8 mouse cellular contexts compared by ENCODE assay signal in the genomic region with DNA sequence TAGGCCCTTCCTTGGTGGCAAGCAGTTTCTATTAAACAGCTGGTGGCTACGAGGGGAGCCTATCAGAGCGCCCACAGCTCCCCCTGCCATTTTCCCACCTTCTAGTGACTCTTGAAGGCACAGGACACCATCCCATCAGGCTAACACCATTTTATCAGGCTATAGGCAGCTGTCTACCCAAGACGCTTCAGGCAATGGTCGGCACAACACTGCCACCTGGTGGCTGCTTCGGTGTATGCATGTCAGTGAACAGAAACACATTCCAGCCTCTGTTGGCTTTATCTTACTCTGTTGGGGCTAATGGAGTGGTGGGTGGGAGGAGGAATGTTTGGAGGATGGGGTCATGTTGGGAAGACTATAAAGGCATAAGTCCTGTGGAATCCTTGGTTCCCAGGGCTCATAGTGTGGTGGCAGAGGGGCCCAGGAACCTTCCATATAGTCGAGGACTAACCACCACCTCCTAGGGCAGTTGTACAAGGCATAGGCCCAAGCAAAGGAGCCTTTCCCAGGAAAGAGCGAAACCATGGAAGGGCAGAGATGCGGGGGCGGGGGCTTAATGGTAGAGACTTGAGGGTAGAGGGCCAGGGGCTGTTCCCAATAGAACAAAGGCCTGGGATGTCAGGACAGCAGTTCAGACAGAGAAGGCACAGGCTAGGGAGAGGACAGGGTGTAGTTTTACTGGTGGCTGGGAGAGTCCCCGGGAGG.
DNase-seq lines count a peak whose midpoint lies in the region; ATAC-seq lines count a peak whose summit lies in the region.
"Had no signal": no experiment of that assay in that cellular context is flagged by ENCODE, and none has a peak within 500 bp of the region (broad histone marks: within the 10 kb centered on the region; RNA-seq: fewer than 3 reads in every experiment).

No protein-coding gene starts in this region.

- peak; percentile 89 for DNase-seq in NIH3T3 (ENCODE audit: low read depth)
- peak; percentile 68 for DNase-seq in c-Kit-positive CD71-negative TER-119-negative erythroid progenitor cells, embryonic 14.5 days (ENCODE audit: low read depth)
- DNase-seq in forebrain, embryonic 11.5 days (ENCODE audit: low spot score) = peak; percentile 92
- DNase-seq in hindbrain, embryonic 14.5 days (ENCODE audit: low spot score) = peak; percentile 90
- peak; percentile 73 to 81 for DNase-seq in left cerebral cortex, postnatal 10 days (ENCODE audit: extremely low spot score in 1 of 2, low spot score in 2 of 2)
- DNase-seq in spleen, adult 12 weeks (ENCODE audit: low spot score) = peak; percentile 63

- no peak overlapping the region for H3K4me3 ChIP-seq in forebrain, embryonic 11.5 days (ENCODE audit: low read depth, low read length)
- H3K4me3 ChIP-seq in hindbrain, embryonic 14.5 days (replicated peaks; ENCODE audit: low read length) = no peak overlapping the region
- no peak overlapping the region for H3K4me3 ChIP-seq in midbrain, embryonic 12.5 days
- H3K4me3 ChIP-seq: lung, embryonic 15.5 days had no signal

- H3K27ac ChIP-seq in forebrain, embryonic 11.5 days (ENCODE audit: low read depth, low read length) = no peak overlapping the region
- no peak overlapping the region for H3K27ac ChIP-seq in hindbrain, embryonic 14.5 days
- H3K27ac ChIP-seq in midbrain, embryonic 12.5 days (replicated peaks) = peak overlapping the region; percentile 63; the same call in 1 of the 2 replicates
- H3K27ac ChIP-seq: lung, embryonic 15.5 days had no signal

- intact Hi-C loops in left cerebral cortex, postnatal 10 days (cut with DNase I) = loop anchor here (2.0 to 5.0 kb wide), 2 partner anchors 50 to 248 kb away; no protein-coding TSS in a partner anchor

- H3K4me2 ChIP-seq in forebrain, embryonic 11.5 days (ENCODE audit: low read depth, low read length, severe bottlenecking) = no peak overlapping the region
- H3K4me2 ChIP-seq in hindbrain, embryonic 14.5 days (replicated peaks) = no peak overlapping the region
- no peak overlapping the region for H3K4me2 ChIP-seq in midbrain, embryonic 12.5 days (replicated peaks)
- H3K4me2 ChIP-seq: lung, embryonic 15.5 days had no signal

- H3K27me3 ChIP-seq in forebrain, embryonic 11.5 days (ENCODE audit: control insufficient read depth, insufficient read depth, low read length) = no peaks in the 10 kb centered on the region; the same call in 1 of the 2 replicates
- no peaks in the 10 kb centered on the region for H3K27me3 ChIP-seq in hindbrain, embryonic 14.5 days (ENCODE audit: control insufficient read depth, insufficient read depth, low read length)
- H3K27me3 ChIP-seq in midbrain, embryonic 12.5 days = peaks cover 4% of the 10 kb centered on the region; the same call in 1 of the 2 replicates
- H3K27me3 ChIP-seq: lung, embryonic 15.5 days had no signal

- WGBS in forebrain, embryonic 11.5 days = 43% methylated on average over 10 of the region's 10 CpGs
- 39% methylated on average over 10 of the region's 10 CpGs for WGBS in hindbrain, embryonic 14.5 days
- WGBS in midbrain, embryonic 12.5 days = 39% methylated on average over 10 of the region's 10 CpGs

- no peaks in the 10 kb centered on the region for H3K4me1 ChIP-seq in forebrain, embryonic 11.5 days (replicated peaks; ENCODE audit: control insufficient read depth, insufficient read depth, low read length)
- no peaks in the 10 kb centered on the region for H3K4me1 ChIP-seq in hindbrain, embryonic 14.5 days (replicated peaks; ENCODE audit: control insufficient read depth, insufficient read depth, low read length)
- peaks cover 18% of the 10 kb centered on the region for H3K4me1 ChIP-seq in midbrain, embryonic 12.5 days

- no peak overlapping the region for H3K9ac ChIP-seq in forebrain, embryonic 11.5 days (ENCODE audit: low read length)
- no peak overlapping the region for H3K9ac ChIP-seq in hindbrain, embryonic 14.5 days
- H3K9ac ChIP-seq in midbrain, embryonic 12.5 days (replicated peaks) = no peak overlapping the region
- H3K9ac ChIP-seq: lung, embryonic 15.5 days had no signal

- 0 out of 2 replicates have a peak, but pooled peaks have one; percentile 19 for ATAC-seq in forebrain, embryonic 11.5 days (replicated peaks; ENCODE audit: low FRiP score)
- no peak; the same call in 1 of the 2 replicates for ATAC-seq in hindbrain, embryonic 14.5 days (ENCODE audit: low FRiP score)
- 0 out of 2 replicates have a peak, but pooled peaks have one; percentile 11 for ATAC-seq in midbrain, embryonic 12.5 days (ENCODE audit: low FRiP score, low read depth)

- no peaks in the 10 kb centered on the region for H3K36me3 ChIP-seq in forebrain, embryonic 11.5 days (ENCODE audit: control insufficient read depth, insufficient read depth, low read length)
- H3K36me3 ChIP-seq in hindbrain, embryonic 14.5 days (replicated peaks; ENCODE audit: control insufficient read depth, insufficient read depth) = peaks cover 35% of the 10 kb centered on the region
- peaks cover 40% of the 10 kb centered on the region for H3K36me3 ChIP-seq in midbrain, embryonic 12.5 days

- H3K9me3 ChIP-seq in forebrain, embryonic 11.5 days (ENCODE audit: control insufficient read depth, low read length) = no peaks in the 10 kb centered on the region
- H3K9me3 ChIP-seq in hindbrain, embryonic 14.5 days (ENCODE audit: control insufficient read depth, low read length) = no peaks in the 10 kb centered on the region
- H3K9me3 ChIP-seq in midbrain, embryonic 12.5 days = no peaks in the 10 kb centered on the region
- H3K9me3 ChIP-seq: lung, embryonic 15.5 days had no signal
